Mouse (Mus musculus) stomach, embryonic 15.5 days (tissue): ENCODE data around the gene Auts2. TPM values are rescaled to one million over a fixed set of nuclear protein-coding genes. Genes with fewer than 3 reads are reported as not detected.

Experiments
- ATAC-seq: fragments of 200-750 bp; cut with Nextera tagmentation; 2 replicates; pipeline ENCODE4 v1.8.0; 2017; ENCODE audit warnings: low read depth, moderate number of reproducible peaks, moderate TSS enrichment; ENCODE audit not compliant: insufficient read depth, low FRiP score
- H3K27ac ChIP-seq: fragments of 300-500 bp; sonication (generic); 2 replicates; pipeline ENCODE4 v1.5.1; 2015; ENCODE audit warnings: mild to moderate bottlenecking, inconsistent platforms
- H3K27me3 ChIP-seq: fragments of 300-500 bp; sonication (generic); replicated peaks from 2 replicates; pipeline ENCODE4 v1.6.1; 2015; ENCODE audit warnings: inconsistent platforms
- H3K36me3 ChIP-seq: fragments of 300-500 bp; sonication (generic); 2 replicates; pipeline ENCODE4 v1.6.1; 2015; ENCODE audit warnings: inconsistent platforms
- H3K4me1 ChIP-seq: fragments of 300-500 bp; sonication (generic); 2 replicates; pipeline ENCODE4 v1.6.1; 2015; ENCODE audit warnings: inconsistent platforms
- H3K4me2 ChIP-seq: fragments of 300-500 bp; sonication (generic); 2 replicates; pipeline ENCODE4 v1.6.1; 2015; ENCODE audit warnings: mild to moderate bottlenecking, inconsistent platforms
- H3K4me3 ChIP-seq: fragments of 300-500 bp; sonication (generic); replicated peaks from 2 replicates; pipeline ENCODE4 v1.5.1; 2015; ENCODE audit warnings: inconsistent platforms
- H3K9ac ChIP-seq: fragments of 300-500 bp; sonication (generic); 2 replicates; pipeline ENCODE4 v1.6.1; 2015; ENCODE audit warnings: inconsistent platforms
- H3K9me3 ChIP-seq: fragments of 300-500 bp; sonication (generic); 2 replicates; pipeline ENCODE4 v1.6.1; 2016; ENCODE audit warnings: inconsistent platforms
- WGBS: fragments of 180-500 bp; shearing (Covaris S2); methylation state at CpG from one replicate; pipeline ENCODE4 v1.1.7; 2015; 5-methylcytosine and 5-hydroxymethylcytosine counted together
- polyA plus RNA-seq: library from polyadenylated mRNA; unstranded; fragments of >200 nt; fragmentation: Nextera tagmentation; extraction: Ambion mirVana; gene quantifications from 2 replicates; pipeline ENCODE4 v1.2.1, GENCODE M21; 2015

Auts2 gene
- polyA plus RNA-seq, 1 experiment from 2014 or later = 25.5 TPM

DNA sequence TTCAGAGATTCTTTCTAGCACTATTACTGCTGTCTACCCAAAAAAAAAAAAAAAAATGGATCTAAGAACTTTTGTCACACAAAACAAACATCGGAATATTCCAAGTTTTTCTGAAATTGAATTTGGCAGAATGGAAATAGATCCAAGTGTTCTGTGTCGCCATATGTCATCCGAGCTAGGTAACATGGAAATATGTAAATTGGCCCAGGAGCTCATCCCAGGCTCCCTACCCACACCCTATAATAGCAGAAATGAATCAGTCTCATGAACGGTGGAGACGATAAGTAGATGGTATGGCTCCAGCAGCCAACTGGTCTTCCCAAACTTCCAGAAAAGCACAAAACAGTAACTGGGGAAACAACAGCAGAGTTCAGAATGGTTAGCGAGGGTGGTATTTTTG, 577.6 kb downstream of the Auts2 start:
- Histone ChIP-seq H3K9me3 (no peaks in the 10 kb centered on the region), H3K9ac (no peak overlapping the region), H3K4me2 (no peak overlapping the region), H3K27me3 (no peaks in the 10 kb centered on the region), H3K27ac (no peak overlapping the region), H3K4me3 (no peak overlapping the region), H3K4me1 (no peaks in the 10 kb centered on the region), H3K36me3 (peaks cover 3% of the 10 kb centered on the region; the same call in 1 of the 2 replicates)
- WGBS = 92% methylated on average over 6 of the region's 6 CpGs
- no peak for ATAC-seq

DNA sequence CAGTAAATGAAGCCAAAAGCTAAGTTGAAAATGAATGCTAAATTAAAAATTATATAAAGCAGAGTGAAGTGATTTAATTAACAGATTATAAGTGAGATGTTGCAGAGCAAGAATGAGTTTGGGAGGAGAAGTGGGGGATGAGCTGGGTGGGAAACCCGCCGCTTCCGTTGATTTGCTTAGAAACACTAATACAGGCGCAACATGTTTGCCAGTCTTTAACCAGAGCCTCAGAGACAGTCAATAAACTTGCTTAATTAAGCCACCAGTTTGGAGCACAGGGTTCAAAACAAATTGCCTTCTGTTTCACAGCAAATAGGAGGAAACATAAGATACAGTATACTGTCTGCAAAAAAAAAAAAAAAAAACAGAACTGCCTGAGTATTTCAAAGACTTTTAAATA, 579.6 kb downstream of the Auts2 start:
- Histone ChIP-seq H3K9me3 (no peaks in the 10 kb centered on the region), H3K4me1 (no peaks in the 10 kb centered on the region), H3K9ac (no peak overlapping the region), H3K27me3 (no peaks in the 10 kb centered on the region), H3K27ac (no peak overlapping the region), H3K4me3 (no peak overlapping the region), H3K4me2 (no peak overlapping the region), H3K36me3 (peaks cover 3% of the 10 kb centered on the region; the same call in 1 of the 2 replicates)
- WGBS = 97% methylated on average over 4 of the region's 4 CpGs
- ATAC-seq = no peak

DNA sequence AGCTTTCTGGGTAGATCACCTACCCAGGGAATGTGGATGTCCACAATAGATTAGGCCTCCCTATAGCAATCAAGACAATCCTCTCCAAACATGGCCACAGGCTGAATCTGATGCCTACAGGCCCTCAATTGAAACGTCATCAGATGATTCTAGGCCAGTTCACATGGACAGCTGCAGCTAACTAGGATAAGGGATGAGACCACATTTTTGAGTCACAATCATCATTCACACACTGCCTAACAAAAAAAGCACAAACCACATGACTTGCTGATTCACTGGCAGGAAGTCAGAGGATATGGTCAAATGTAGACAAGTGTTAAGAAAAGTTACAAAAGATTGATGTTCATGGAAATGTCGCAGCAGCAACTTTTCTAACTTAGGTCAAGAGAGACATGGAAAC, 581.3 kb downstream of the Auts2 start:
- ATAC-seq = no peak
- Histone ChIP-seq H3K27ac (no peak overlapping the region), H3K4me3 (no peak overlapping the region), H3K4me1 (no peaks in the 10 kb centered on the region), H3K9ac (no peak overlapping the region), H3K9me3 (no peaks in the 10 kb centered on the region), H3K27me3 (no peaks in the 10 kb centered on the region), H3K36me3 (peaks cover 3% of the 10 kb centered on the region; the same call in 1 of the 2 replicates), H3K4me2 (no peak overlapping the region)
- WGBS = 53% methylated on average over 2 of the region's 2 CpGs

DNA sequence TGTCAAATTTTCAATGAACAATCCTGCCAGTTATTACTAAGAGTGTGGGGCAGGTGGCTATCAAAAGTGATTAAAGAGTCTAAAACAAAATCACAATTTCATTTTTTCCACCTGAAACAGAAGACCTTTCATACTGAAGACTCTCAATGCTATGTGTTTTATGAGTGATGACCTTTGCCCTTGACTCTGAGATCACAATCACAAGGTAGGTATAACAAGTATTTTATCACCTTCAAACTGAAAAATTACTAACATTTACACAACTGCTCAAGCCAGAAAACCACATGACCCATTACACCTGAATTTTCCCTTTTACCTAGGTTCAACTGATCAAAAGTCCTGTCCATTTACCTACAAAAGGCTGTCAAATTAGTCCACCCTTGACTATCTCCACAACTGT, 582.7 kb downstream of the Auts2 start:
- no peak for ATAC-seq
- H3K4me1 ChIP-seq = no peaks in the 10 kb centered on the region
- no peaks in the 10 kb centered on the region for H3K9me3 ChIP-seq
- no peak overlapping the region for H3K9ac ChIP-seq
- H3K4me3 ChIP-seq = no peak overlapping the region
- H3K27ac ChIP-seq = no peak overlapping the region
- peaks cover 3% of the 10 kb centered on the region; the same call in 1 of the 2 replicates for H3K36me3 ChIP-seq
- H3K27me3 ChIP-seq = no peaks in the 10 kb centered on the region
- H3K4me2 ChIP-seq = no peak overlapping the region

DNA sequence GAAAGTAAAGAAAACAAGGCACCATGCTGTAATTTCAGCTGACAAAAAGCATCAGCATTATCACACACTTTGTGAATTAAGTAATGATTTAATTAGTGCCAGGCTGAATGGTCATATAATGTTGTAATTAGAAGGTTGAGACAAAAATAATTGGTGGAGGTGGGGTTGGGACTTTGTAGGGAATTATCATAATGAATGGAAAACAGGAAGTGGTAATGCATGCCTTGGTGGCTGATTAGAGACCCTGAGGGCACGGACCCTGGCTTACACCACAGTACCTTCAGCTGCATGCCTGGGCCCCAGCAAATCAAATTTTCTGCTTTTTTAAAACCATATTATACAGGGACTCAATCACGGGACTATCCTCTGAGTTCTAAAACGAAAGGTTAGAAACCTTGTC, 586.1 kb downstream of the Auts2 start:
- ATAC-seq = no peak
- WGBS = 82% methylated on average over 3 of the region's 3 CpGs
- H3K4me1 ChIP-seq = no peaks in the 10 kb centered on the region
- no peak overlapping the region for H3K4me3 ChIP-seq
- no peak overlapping the region for H3K4me2 ChIP-seq
- no peaks in the 10 kb centered on the region for H3K9me3 ChIP-seq
- H3K27me3 ChIP-seq = no peaks in the 10 kb centered on the region
- no peaks in the 10 kb centered on the region for H3K36me3 ChIP-seq
- H3K9ac ChIP-seq = no peak overlapping the region
- no peak overlapping the region for H3K27ac ChIP-seq

DNA sequence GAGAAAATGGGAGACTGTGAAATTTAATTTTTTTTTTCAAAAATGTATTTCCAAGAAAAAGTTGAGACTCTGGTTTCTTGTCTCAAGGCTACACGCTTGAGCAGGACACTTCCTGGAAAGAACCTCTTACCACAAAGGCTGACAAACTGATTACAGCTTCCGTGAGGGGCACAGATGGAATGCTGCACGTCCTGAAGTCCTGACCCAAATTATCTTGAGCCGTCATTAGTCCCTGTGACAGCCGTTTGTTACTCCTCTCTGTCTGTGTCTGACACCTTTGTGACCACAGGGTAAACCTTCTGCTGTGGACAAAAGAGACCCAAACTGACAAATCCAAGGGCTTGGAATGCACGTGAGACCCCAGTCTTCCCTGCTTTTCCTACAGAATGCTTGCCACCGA, 587.1 kb downstream of the Auts2 start:
- Histone ChIP-seq H3K27me3 (no peaks in the 10 kb centered on the region), H3K4me2 (no peak overlapping the region), H3K9ac (no peak overlapping the region), H3K9me3 (no peaks in the 10 kb centered on the region), H3K27ac (no peak overlapping the region), H3K4me1 (no peaks in the 10 kb centered on the region), H3K4me3 (no peak overlapping the region), H3K36me3 (no peaks in the 10 kb centered on the region)
- ATAC-seq = no peak
- 37% methylated on average over 7 of the region's 7 CpGs for WGBS

DNA sequence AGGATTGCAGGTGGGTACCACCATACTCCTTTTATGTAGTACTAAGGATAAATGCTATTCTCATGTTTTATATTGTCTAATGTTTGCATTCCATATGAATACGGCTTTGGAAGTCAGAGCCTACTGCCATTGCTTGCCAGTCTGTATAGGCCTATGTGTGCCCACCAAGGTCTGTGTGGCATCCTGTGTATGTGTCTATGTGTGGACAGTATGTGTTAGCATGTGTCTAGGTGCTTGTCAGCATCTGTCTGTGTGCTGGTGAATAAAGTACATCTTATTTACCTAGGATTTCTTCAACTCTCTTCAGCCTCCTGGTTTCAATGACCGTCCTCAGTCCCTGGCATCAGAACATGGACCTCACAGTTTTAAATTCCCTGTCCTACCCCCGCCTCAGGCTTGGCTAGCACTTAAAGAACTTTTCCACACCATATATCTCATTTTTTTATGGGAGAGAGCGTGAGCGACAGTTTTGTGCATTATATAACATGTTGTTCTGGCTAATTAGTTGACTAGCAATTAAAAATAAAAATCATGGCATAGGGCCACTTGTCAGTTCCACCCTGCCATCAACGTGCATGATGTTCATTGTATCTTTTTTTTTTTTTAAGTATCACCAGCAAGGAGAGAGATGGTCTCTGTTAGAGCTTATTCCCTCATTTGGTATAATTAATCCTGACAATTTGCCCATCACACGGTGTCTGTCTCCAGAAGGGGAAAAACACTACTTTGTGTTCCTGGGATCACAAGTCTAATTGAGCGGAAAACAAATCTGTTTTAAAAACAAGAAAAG, 587.7 kb downstream of the Auts2 start:
- no peaks in the 10 kb centered on the region for H3K36me3 ChIP-seq
- no peak overlapping the region for H3K9ac ChIP-seq
- H3K27me3 ChIP-seq = no peaks in the 10 kb centered on the region
- no peak overlapping the region for H3K4me2 ChIP-seq
- H3K4me3 ChIP-seq = no peak overlapping the region
- ATAC-seq = no peak
- WGBS = 88% methylated on average over 8 of the region's 8 CpGs
- H3K9me3 ChIP-seq = no peaks in the 10 kb centered on the region
- H3K27ac ChIP-seq = no peak overlapping the region
- no peaks in the 10 kb centered on the region for H3K4me1 ChIP-seq

DNA sequence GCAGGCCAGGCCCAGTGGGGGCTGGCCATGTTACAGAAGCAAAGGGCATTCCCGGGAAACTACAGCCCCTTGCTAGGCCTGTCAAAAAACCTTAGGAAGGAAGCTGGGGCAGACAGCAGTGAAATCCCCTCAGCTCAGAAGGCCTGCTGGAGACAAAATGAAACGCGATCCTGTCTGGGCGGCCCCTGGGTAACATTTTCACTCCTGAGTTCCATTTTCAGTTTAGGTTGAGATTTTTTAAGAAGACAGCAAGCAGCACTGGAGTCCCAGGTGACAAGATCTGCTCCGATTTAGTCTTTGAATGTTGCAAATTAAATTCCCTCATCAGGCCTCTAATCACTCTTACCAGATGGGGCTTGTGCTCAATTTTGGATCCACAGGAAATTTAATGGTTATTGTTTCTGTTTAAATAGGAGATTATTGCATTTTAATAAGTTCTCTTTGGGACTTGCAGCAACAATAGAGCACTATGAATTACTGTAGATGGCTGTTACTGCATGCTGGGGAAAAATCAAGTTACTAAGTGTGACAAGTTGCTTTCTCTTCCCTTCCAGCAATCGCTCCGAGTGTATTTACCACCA, 594.5 kb downstream of the Auts2 start:
- no peak for ATAC-seq
- Histone ChIP-seq H3K9ac (no peak overlapping the region), H3K9me3 (no peaks in the 10 kb centered on the region), H3K27ac (no peak overlapping the region), H3K36me3 (no peaks in the 10 kb centered on the region), H3K4me3 (no peak overlapping the region), H3K27me3 (no peaks in the 10 kb centered on the region), H3K4me2 (no peak overlapping the region), H3K4me1 (no peaks in the 10 kb centered on the region; the same call in 1 of the 2 replicates)
- 50% methylated on average over 7 of the region's 7 CpGs for WGBS

DNA sequence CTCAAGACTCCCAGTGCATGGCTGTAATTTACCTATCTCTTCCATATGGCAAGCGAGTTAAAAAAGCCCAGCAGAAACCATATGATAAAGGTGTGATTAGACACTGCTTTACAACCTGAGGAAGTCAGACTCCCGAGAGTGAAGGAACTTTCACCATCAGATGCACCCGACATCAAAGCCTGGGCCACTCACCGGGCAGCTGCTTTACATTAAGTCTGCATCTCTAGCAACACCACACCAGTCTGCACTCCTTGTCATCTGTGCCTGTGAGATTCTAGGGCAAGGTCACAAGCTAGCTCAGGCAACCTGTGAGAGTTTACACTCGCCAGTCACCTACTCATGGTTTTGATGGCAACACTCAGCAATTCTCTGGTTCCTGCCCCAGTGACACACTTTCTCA, 596.3 kb downstream of the Auts2 start:
- H3K27ac ChIP-seq = no peak overlapping the region

DNA sequence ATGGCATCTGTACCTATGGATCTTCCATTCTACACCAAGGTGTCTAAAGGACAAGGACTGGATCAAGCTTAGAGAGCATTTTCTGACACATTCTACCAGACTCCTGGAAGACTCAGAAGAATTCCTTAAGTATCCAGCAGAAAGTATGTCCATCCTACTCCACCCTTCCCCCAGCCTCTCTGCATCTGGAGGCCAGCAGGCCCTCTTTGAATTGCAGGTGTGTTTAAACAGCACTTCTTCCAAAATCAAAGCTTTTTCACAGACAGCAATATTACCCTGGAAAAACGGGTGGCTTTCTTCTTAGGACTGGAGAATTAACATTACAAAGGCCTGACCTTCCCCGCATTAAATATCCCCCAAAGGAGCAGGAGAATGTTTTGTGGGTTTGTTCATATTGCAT, 598.4 kb downstream of the Auts2 start:
- Histone ChIP-seq H3K27ac (no peak overlapping the region), H3K9ac (no peak overlapping the region), H3K36me3 (no peaks in the 10 kb centered on the region), H3K4me1 (no peaks in the 10 kb centered on the region; the same call in 1 of the 2 replicates), H3K9me3 (no peaks in the 10 kb centered on the region), H3K4me2 (no peak overlapping the region), H3K27me3 (no peaks in the 10 kb centered on the region), H3K4me3 (no peak overlapping the region)
- ATAC-seq = no peak
- WGBS = 51% methylated on average over 2 of the region's 2 CpGs

More for the DNA sequence above, 596.3 kb downstream of the Auts2 start:
- H3K4me3 ChIP-seq = no peak overlapping the region
- H3K9ac ChIP-seq = no peak overlapping the region
- no peak overlapping the region for H3K4me2 ChIP-seq
- no peaks in the 10 kb centered on the region for H3K36me3 ChIP-seq
- H3K27me3 ChIP-seq = no peaks in the 10 kb centered on the region
- no peaks in the 10 kb centered on the region for H3K9me3 ChIP-seq
- 82% methylated on average over 5 of the region's 5 CpGs for WGBS
- H3K4me1 ChIP-seq = no peaks in the 10 kb centered on the region; the same call in 1 of the 2 replicates
- ATAC-seq = no peak

DNA sequence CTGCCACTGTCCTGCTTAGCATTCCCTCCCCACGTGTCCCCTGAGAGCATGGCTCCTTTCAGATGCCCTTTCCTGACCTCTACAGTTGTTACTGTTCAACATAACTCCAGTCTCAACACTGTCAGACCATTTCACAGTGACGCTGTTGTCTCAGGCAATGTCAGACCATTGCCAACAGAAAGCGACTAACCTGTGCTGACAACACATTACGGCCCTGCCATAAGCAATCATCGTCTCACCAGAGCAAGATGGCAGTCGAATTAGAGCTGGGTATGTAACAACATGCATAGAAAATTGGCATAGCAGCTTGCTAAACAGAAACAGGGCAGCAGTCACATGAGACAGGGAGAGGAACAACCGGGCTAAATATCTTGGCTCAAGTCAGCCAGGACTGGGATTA, 614.4 kb downstream of the Auts2 start:
- ATAC-seq = no peak

DNA sequence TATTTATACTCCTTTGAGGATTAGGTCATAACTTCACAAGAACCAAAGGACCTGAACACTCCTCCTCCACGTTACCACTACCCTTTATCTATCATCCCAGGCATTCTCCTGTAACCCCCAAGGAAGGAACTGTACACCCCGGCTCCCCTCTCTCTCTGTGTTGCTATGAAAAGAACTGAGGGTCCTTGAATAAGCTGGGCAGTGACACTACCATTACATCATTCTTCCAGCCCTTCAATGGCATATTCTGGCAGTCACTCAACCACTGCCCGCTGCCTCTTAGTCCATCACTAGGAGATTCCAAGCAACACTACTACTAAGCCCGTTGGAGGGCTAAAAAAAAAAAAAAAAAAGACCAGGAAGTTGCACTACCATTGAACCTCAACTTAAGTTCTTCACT, 620.4 kb downstream of the Auts2 start:
- Histone ChIP-seq H3K27ac (no peak overlapping the region), H3K9ac (no peak overlapping the region), H3K9me3 (no peaks in the 10 kb centered on the region), H3K36me3 (no peaks in the 10 kb centered on the region), H3K27me3 (no peaks in the 10 kb centered on the region), H3K4me3 (no peak overlapping the region), H3K4me2 (no peak overlapping the region), H3K4me1 (0 out of 2 replicates have a peak, but pooled peaks cover 12% of the 10 kb centered on the region)
- no peak for ATAC-seq
- WGBS = 82% methylated on average over 4 of the region's 4 CpGs

More for the DNA sequence above, 614.4 kb downstream of the Auts2 start:
- Histone ChIP-seq H3K27me3 (no peaks in the 10 kb centered on the region), H3K9ac (no peak overlapping the region), H3K27ac (no peak overlapping the region), H3K4me3 (no peak overlapping the region), H3K4me2 (no peak overlapping the region), H3K36me3 (no peaks in the 10 kb centered on the region), H3K4me1 (0 out of 2 replicates have a peak, but pooled peaks cover 4% of the 10 kb centered on the region), H3K9me3 (no peaks in the 10 kb centered on the region)
- 81% methylated on average over 7 of the region's 7 CpGs for WGBS
